Mouse (Mus musculus) erythroblast, embryonic 14.5 days (primary cell): ENCODE measurements around the gene Ube2d1. TPM values are rescaled to one million over a fixed set of nuclear protein-coding genes. Genes with fewer than 3 reads are reported as not detected.

Experiments used
- H3K27me3 ChIP-seq: 2 replicates; pipeline ENCODE4 v1.6.1; 2012; ENCODE audit warnings: inconsistent platforms; ENCODE audit not compliant: control insufficient read depth
- H3K36me3 ChIP-seq: 2 replicates; pipeline ENCODE4 v1.6.1; 2012; ENCODE audit warnings: mild to moderate bottlenecking, inconsistent platforms; ENCODE audit not compliant: control insufficient read depth
- H3K4me1 ChIP-seq: 2 replicates; pipeline ENCODE4 v1.6.1; 2012; ENCODE audit warnings: inconsistent platforms; ENCODE audit not compliant: control insufficient read depth
- H3K4me3 ChIP-seq: replicated peaks from 2 replicates; pipeline ENCODE3; 2012; ENCODE audit warnings: moderate library complexity, mild to moderate bottlenecking, inconsistent platforms
- H3K9me3 ChIP-seq: 2 replicates; pipeline ENCODE4 v1.6.1; 2012; ENCODE audit warnings: low read length, inconsistent platforms, mixed read lengths; ENCODE audit not compliant: control insufficient read depth
- GATA1 ChIP-seq: IDR thresholded peaks from 2 replicates; pipeline ENCODE4 v1.6.1; 2012; ENCODE audit warnings: low read length, inconsistent platforms, mixed read lengths
- TAL1 ChIP-seq: IDR thresholded peaks from 3 replicates; pipeline ENCODE4 v1.6.1; 2012; ENCODE audit warnings: low read length, inconsistent platforms, mixed read lengths
- polyA plus RNA-seq: library from polyadenylated mRNA; stranded (reverse); fragments of >175 nt; gene quantifications from 2 replicates; pipeline ENCODE4 v1.2.3, GENCODE M21; 2012

The Ube2d1 gene
- polyA plus RNA-seq, 1 experiment, result not detected

- H3K4me3 ChIP-seq, result no peak overlapping the region
Observed at GRCm38 (mm10) chr10:71267511-71267910, 17.6 kb downstream of the Ube2d1 start.

GRCm38 (mm10) chr10:71265067-71265466 is 20.0 kb downstream of the Ube2d1 start:
- Histone ChIP-seq H3K27me3 (no peaks in the 10 kb centered on the region), H3K9me3 (no peaks in the 10 kb centered on the region), H3K4me1 (no peaks in the 10 kb centered on the region), H3K4me3 (no peak overlapping the region), H3K36me3 (no peaks in the 10 kb centered on the region)
- TF ChIP-seq GATA1 (no peak), TAL1 (no peak)

More at GRCm38 (mm10) chr10:71267511-71267910, 17.6 kb downstream of the Ube2d1 start:
- TF ChIP-seq TAL1, result no peak
- no peak for TF ChIP-seq GATA1
- no peaks in the 10 kb centered on the region for H3K9me3 ChIP-seq
- no peaks in the 10 kb centered on the region for H3K4me1 ChIP-seq
- H3K36me3 ChIP-seq, result no peaks in the 10 kb centered on the region
- no peaks in the 10 kb centered on the region for H3K27me3 ChIP-seq

GRCm38 (mm10) chr10:71261637-71262036 is 23.4 kb downstream of the Ube2d1 start:
- TF ChIP-seq TAL1, result no peak
- TF ChIP-seq GATA1, result no peak
- H3K4me1 ChIP-seq, result no peaks in the 10 kb centered on the region

GRCm38 (mm10) chr10:71258943-71259342 is 26.1 kb downstream of the Ube2d1 start:
- no peaks in the 10 kb centered on the region for H3K27me3 ChIP-seq
- H3K4me3 ChIP-seq, result no peak overlapping the region
- no peak for TF ChIP-seq TAL1
- TF ChIP-seq GATA1, result no peak
- H3K36me3 ChIP-seq, result no peaks in the 10 kb centered on the region
- no peaks in the 10 kb centered on the region for H3K4me1 ChIP-seq
- no peaks in the 10 kb centered on the region for H3K9me3 ChIP-seq

More at GRCm38 (mm10) chr10:71261637-71262036, 23.4 kb downstream of the Ube2d1 start:
- H3K4me3 ChIP-seq, result no peak overlapping the region
- H3K27me3 ChIP-seq, result no peaks in the 10 kb centered on the region
- no peaks in the 10 kb centered on the region for H3K36me3 ChIP-seq
- no peaks in the 10 kb centered on the region for H3K9me3 ChIP-seq

GRCm38 (mm10) chr10:71258516-71258915 is 26.5 kb downstream of the Ube2d1 start:
- H3K27me3 ChIP-seq, result no peaks in the 10 kb centered on the region
- H3K4me1 ChIP-seq, result no peaks in the 10 kb centered on the region
- no peak for TF ChIP-seq GATA1
- no peak for TF ChIP-seq TAL1
- no peaks in the 10 kb centered on the region for H3K36me3 ChIP-seq
- H3K4me3 ChIP-seq, result no peak overlapping the region
- no peaks in the 10 kb centered on the region for H3K9me3 ChIP-seq

GRCm38 (mm10) chr10:71253147-71253546 is 31.9 kb downstream of the Ube2d1 start:
- H3K4me3 ChIP-seq, result no peak overlapping the region
- H3K9me3 ChIP-seq, result no peaks in the 10 kb centered on the region
- H3K27me3 ChIP-seq, result no peaks in the 10 kb centered on the region
- no peaks in the 10 kb centered on the region for H3K36me3 ChIP-seq
- no peaks in the 10 kb centered on the region for H3K4me1 ChIP-seq
- no peak for TF ChIP-seq TAL1
- no peak for TF ChIP-seq GATA1

GRCm38 (mm10) chr10:71252421-71252820 is 32.6 kb downstream of the Ube2d1 start:
- Histone ChIP-seq H3K27me3 (no peaks in the 10 kb centered on the region), H3K9me3 (no peaks in the 10 kb centered on the region), H3K36me3 (no peaks in the 10 kb centered on the region), H3K4me3 (no peak overlapping the region), H3K4me1 (no peaks in the 10 kb centered on the region)
- TF ChIP-seq GATA1 (no peak), TAL1 (no peak)

- no peaks in the 10 kb centered on the region for H3K4me1 ChIP-seq
- no peak overlapping the region for H3K4me3 ChIP-seq
- no peaks in the 10 kb centered on the region for H3K27me3 ChIP-seq
- TF ChIP-seq TAL1 (no peak), GATA1 (no peak)
- H3K9me3 ChIP-seq, result no peaks in the 10 kb centered on the region
- no peaks in the 10 kb centered on the region for H3K36me3 ChIP-seq
Observed at GRCm38 (mm10) chr10:71251846-71252245, 33.2 kb downstream of the Ube2d1 start.

GRCm38 (mm10) chr10:71251256-71251655 is 33.8 kb downstream of the Ube2d1 start:
- TF ChIP-seq TAL1, result no peak
- TF ChIP-seq GATA1, result no peak
- Histone ChIP-seq H3K4me3 (no peak overlapping the region), H3K9me3 (no peaks in the 10 kb centered on the region), H3K4me1 (no peaks in the 10 kb centered on the region), H3K27me3 (no peaks in the 10 kb centered on the region), H3K36me3 (no peaks in the 10 kb centered on the region)

GRCm38 (mm10) chr10:71250472-71250871 is 34.6 kb downstream of the Ube2d1 start:
- H3K4me3 ChIP-seq, result no peak overlapping the region
- H3K4me1 ChIP-seq, result no peaks in the 10 kb centered on the region
- no peaks in the 10 kb centered on the region for H3K27me3 ChIP-seq
- H3K36me3 ChIP-seq, result no peaks in the 10 kb centered on the region
- H3K9me3 ChIP-seq, result no peaks in the 10 kb centered on the region
- TF ChIP-seq GATA1 (no peak), TAL1 (no peak)
